Mouse (Mus musculus): ENCODE measurements around the gene Alox15.
"Not testable (repeated sequence)": the region's sequence is repeated elsewhere in the genome, so short reads cannot be mapped to it uniquely, and the experiment has no call there.

Gene Alox15

GRCm38 (mm10) chr11:70351868-70352267 is at the start of gene Alox15:
TSS of gene Alox15 (minus strand) at chr11:70352031.
- DNase-seq (ENCODE audit: extremely low spot score) = peak; percentile 25

- no peak for DNase-seq (ENCODE audit: extremely low spot score)
Observed at GRCm38 (mm10) chr11:70389421-70389820, 37.6 kb upstream of the Alox15 start.

- DNase-seq (ENCODE audit: extremely low spot score) = no peak
Observed at GRCm38 (mm10) chr11:70387436-70387835, 35.6 kb upstream of the Alox15 start.

GRCm38 (mm10) chr11:70384136-70384535 is 32.3 kb upstream of the Alox15 start:
- DNase-seq (ENCODE audit: extremely low spot score) = no peak

GRCm38 (mm10) chr11:70381330-70381729 is 29.5 kb upstream of the Alox15 start:
- DNase-seq (ENCODE audit: extremely low spot score) = no peak

GRCm38 (mm10) chr11:70380478-70381005 is 28.7 kb upstream of the Alox15 start:
- no peak for DNase-seq (ENCODE audit: extremely low spot score)

GRCm38 (mm10) chr11:70376054-70376453 is 24.2 kb upstream of the Alox15 start:
- DNase-seq (ENCODE audit: extremely low spot score) = no peak

GRCm38 (mm10) chr11:70374302-70374701 is 22.5 kb upstream of the Alox15 start:
- no peak for DNase-seq (ENCODE audit: extremely low spot score)

GRCm38 (mm10) chr11:70372849-70373557 is 21.2 kb upstream of the Alox15 start:
- no peak for DNase-seq (ENCODE audit: extremely low spot score)

GRCm38 (mm10) chr11:70372396-70372795 is 20.6 kb upstream of the Alox15 start:
- DNase-seq (ENCODE audit: extremely low spot score) = no peak

- DNase-seq (ENCODE audit: extremely low spot score) = not testable (repeated sequence)
Observed at GRCm38 (mm10) chr11:70368626-70369025, 16.8 kb upstream of the Alox15 start.

GRCm38 (mm10) chr11:70367701-70368100 is 15.9 kb upstream of the Alox15 start:
- DNase-seq (ENCODE audit: extremely low spot score) = not testable (repeated sequence)

- no peak for DNase-seq (ENCODE audit: extremely low spot score)
Observed at GRCm38 (mm10) chr11:70348630-70349029, 3.2 kb downstream of the Alox15 start.

GRCm38 (mm10) chr11:70347861-70348260 is 4.0 kb downstream of the Alox15 start:
- no peak for DNase-seq (ENCODE audit: extremely low spot score)

- DNase-seq (ENCODE audit: extremely low spot score) = no peak
Observed at GRCm38 (mm10) chr11:70345546-70345945, 6.3 kb downstream of the Alox15 start.

GRCm38 (mm10) chr11:70345061-70345460 is 6.8 kb downstream of the Alox15 start:
- DNase-seq (ENCODE audit: extremely low spot score) = no peak

GRCm38 (mm10) chr11:70339481-70339880 is 12.3 kb downstream of the Alox15 start:
- DNase-seq (ENCODE audit: extremely low spot score) = no peak

GRCm38 (mm10) chr11:70334477-70334876 is 17.4 kb downstream of the Alox15 start:
- DNase-seq (ENCODE audit: extremely low spot score) = peak; percentile 46

GRCm38 (mm10) chr11:70324726-70325125 is 27.1 kb downstream of the Alox15 start:
- DNase-seq (ENCODE audit: extremely low spot score) = no peak

GRCm38 (mm10) chr11:70322528-70322927 is 29.3 kb downstream of the Alox15 start, which contains the start of gene Alox12e:
TSS of gene Alox12e (minus strand) at chr11:70322628.
- DNase-seq (ENCODE audit: extremely low spot score) = no peak

- peak; percentile 64 for DNase-seq (ENCODE audit: extremely low spot score)
Observed at GRCm38 (mm10) chr11:70321664-70322063, 30.2 kb downstream of the Alox15 start.

- DNase-seq (ENCODE audit: extremely low spot score) = no peak
Observed at GRCm38 (mm10) chr11:70319614-70320013, 32.2 kb downstream of the Alox15 start.

- no peak for DNase-seq (ENCODE audit: extremely low spot score)
Observed at GRCm38 (mm10) chr11:70313833-70314232, 38.0 kb downstream of the Alox15 start.
